Mouse (Mus musculus): ENCODE measurements around the gene Tiam2. TPM values are rescaled to one million over a fixed set of nuclear protein-coding genes. Genes with fewer than 3 reads are reported as not detected.
"Not testable (repeated sequence)": the region's sequence is repeated elsewhere in the genome, so short reads cannot be mapped to it uniquely, and the experiment has no call there.

The Tiam2 gene
- total RNA-seq, 2 experiments from 2014 or later: 2.7 to 2.8 TPM

DNA sequence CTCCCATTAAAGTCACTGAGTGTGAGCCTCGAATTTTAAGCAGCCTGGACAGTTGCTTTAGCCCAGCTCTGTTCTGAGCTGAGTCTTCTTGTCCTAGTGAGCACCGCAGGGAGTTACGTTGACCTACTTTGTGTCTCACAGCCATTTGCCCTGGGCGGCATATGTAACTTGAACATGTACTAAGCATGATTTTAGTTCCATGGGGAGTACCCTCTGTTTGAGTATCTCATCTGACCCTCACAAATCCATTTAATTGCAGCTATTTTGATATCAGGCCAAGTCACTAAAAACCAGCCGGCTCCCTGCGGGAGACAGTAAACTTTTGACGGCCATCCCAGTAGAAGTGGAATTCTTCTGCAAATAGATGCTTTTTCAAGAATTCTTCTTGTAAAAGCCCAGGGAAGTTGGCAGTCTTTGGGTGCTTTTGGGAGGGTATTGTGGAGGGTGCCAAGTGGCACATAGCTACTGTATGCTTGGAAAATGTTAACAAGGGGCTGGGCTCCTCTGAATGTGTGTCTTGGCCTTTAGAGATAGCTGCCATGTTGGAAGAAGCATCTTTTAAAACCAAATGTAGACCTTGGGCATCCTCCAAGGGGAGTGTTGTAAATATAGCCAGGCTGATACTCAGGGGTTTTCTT is 10.6 kb downstream of the Tiam2 start:
- no peak for DNase-seq
- intact Hi-C loops (cut with DNase I): no loop called here

DNA sequence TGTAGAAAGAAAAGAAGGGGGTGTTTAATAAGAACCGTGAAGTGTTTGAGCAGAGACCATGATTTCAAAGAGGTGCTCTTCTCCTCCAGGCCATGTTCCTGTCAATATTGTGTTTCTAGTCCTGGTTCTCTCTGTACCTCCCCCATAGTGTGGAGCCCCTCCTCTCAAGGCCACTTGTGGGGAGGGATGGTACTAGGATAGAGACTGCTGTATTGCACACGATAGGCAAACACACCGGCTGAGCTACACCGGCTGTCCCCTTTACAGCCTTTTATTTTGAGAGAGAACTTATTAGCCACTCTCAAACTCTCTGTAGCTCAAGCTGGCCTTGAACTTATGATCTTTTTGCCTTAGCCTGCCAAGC is 11.1 kb downstream of the Tiam2 start:
- intact Hi-C loops (cut with DNase I): no loop called here
- no peak for DNase-seq

DNA sequence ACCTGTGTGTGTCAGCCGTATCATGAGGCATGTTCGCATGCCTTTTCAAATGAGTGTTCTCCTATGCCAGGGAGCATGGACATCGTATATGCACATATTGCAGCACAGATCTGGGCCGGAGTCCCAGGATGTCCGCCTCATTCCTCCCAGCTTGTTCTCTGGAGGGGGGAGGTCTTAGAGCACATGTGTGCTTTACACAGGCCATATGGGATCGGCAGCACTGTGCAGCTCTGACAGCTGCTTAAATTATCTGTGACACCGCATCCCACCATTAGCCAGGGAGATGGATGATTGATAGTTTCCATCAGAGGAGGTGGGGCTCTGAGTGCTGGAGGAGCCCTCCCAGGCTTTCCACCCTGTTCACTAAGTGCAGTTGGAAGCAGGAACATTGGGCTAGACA is 12.4 kb downstream of the Tiam2 start:
- intact Hi-C loops (cut with DNase I): no loop called here

DNA sequence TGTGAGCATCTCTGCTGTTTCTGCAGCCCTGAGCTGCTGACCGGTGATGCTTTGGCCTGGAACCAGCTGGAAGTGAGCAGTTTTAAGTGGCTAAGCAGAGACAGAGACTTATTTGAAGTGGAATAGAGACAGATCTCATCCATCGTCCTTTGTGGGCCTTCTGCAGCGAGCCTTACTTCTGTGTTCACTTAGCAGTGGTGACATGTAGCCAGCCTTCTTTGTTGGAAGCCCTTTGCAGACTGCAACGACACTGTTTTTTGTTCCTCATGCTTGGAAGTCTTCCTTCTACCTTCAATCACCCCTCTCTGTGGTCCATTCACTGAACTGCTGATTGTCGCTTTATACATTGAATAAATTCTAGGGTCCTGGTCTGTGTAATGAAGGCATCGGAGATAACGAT is 18.5 kb downstream of the Tiam2 start:
- intact Hi-C loops (cut with DNase I): no loop called here

More for the DNA sequence above, 12.4 kb downstream of the Tiam2 start:
- no peak for DNase-seq

DNA sequence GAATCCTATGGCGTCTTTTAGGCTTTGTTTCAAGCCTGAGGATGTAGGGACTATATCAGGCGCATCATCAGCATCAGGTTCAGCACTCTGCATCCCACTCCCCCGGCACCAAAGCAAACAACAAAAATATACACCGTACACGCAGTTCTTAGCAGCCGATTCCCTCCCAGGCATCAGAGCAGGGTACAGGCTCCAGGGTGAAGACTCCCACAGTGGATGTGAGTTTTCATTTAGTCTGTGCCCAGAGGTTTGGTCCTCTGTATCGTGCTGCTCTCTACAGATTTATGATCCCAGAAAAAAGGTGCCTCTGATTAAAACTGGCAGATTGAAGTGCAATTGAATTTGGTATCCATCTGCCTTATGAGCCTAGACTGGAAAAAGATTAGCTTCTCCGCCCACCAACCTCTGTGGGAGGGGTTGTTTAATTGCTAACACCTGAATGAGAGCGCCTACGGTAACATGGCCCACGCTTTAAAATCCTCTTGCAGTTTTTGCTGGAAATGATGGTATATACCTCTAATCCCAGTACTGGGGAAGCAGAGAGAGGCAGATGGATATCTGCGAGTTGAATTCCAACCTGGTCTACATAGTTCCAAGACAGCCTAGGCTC is 19.0 kb downstream of the Tiam2 start:
- intact Hi-C loops (cut with DNase I): no loop called here
- no peak for DNase-seq

More for the DNA sequence above, 18.5 kb downstream of the Tiam2 start:
- no peak for DNase-seq

DNA sequence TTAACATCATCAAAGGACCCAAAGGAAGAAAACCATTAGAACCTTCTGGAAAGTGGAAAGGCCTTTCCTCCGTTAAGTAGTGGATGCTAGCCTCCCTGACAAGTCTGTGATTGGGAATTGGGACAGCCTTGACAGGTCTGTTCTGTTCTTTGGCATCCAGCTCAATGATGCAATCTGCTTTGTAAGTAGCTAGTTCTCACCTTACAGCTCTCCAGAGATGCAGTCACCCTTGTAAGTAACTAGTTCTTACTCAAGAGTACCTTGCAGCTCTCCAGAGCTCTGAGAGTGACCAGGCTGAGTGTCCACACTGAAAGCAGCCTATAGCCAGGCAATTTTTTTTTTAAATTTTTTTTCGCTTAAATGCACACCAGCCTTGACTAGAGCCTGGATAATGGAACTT is 21.4 kb downstream of the Tiam2 start:
- intact Hi-C loops (cut with DNase I): no loop called here
- no peak for DNase-seq

DNA sequence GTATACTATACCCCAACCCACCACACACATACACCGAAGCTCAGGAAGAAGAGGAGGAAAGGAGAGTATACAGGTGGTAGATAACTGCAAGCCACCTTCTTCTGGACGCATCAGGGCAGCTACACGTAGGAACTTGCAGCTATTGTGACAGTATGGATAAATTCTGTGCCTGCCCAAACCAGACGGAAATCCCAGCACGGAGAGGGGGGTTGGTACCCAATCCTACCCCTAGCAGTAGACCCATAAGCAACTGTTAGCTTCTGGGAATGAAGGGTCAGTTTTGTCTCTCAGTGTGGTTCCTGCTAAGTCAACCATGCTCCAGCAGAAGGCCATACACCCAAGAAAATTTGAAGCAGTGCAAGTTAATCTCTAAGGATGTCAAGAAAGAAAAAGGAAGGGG is 23.0 kb downstream of the Tiam2 start:
- intact Hi-C loops (cut with DNase I): no loop called here
- no peak for DNase-seq

DNA sequence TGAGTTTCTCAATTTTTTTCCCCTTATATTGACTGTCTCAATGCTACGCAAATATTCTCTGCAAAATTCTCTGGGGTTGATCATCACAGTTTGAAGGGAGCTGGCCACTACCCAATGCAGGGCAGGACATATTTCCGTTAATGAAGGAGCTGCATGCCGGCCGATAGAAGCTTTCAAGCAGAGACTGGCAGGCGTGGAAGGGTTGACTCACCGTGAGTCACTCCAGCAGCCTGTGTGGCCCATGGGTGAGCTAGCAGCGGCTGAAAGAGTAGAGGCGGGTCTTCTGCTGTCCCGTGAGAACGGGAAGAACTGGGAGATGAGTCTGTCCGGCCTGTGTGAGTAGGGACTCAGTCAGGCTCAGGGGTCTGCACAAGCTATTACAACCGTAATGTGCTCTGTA is 23.6 kb downstream of the Tiam2 start:
- DNase-seq: peak; percentile 21 to 35
- intact Hi-C loops (cut with DNase I): loop anchor here (5.0 kb wide), 1 partner anchor 73 kb away; no protein-coding TSS in a partner anchor

DNA sequence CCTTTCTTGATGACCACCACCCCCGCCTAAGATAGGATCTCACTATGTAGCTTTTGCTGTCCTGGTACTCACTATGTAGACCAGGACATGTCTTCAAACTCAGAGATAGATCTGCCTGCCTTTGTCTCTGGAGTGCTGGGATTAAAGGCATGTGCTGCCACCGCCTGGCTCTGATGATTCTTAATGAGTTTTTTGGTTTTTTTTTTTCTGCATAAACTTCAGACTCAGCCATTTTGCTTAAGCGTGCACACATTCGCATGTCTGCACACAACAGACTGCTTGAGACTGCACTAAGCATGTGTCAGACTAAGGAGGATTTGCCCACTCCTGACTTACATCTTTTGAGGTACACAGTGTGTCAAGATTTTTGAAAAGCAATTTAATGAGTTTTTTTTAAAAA is 24.0 kb downstream of the Tiam2 start:
- no peak for DNase-seq
- intact Hi-C loops (cut with DNase I): loop anchor here (5.0 kb wide), 1 partner anchor 73 kb away; no protein-coding TSS in a partner anchor

DNA sequence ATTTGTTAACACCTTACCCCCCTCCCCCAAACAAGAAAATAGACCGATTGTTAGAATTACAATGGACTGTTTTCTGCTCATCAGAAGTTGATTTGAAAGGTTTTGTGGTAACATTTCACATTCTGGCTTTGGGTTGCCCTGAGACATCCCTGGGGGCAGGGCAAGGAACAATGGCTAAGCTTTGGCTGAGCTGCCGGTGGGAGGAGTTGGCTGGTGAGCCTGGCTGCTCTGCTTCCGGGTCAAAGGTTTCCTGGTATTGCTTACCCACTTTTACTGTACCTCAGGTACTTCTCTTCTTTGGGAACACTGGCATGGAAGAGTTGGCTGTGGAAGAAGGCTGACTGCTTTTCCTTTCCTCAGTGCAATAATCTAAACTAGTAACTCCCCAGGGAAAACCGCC is 25.3 kb downstream of the Tiam2 start:
- peak; percentile 6 to 9 for DNase-seq
- intact Hi-C loops (cut with DNase I): loop anchor here (5.0 kb wide), 1 partner anchor 74 kb away; no protein-coding TSS in a partner anchor

DNA sequence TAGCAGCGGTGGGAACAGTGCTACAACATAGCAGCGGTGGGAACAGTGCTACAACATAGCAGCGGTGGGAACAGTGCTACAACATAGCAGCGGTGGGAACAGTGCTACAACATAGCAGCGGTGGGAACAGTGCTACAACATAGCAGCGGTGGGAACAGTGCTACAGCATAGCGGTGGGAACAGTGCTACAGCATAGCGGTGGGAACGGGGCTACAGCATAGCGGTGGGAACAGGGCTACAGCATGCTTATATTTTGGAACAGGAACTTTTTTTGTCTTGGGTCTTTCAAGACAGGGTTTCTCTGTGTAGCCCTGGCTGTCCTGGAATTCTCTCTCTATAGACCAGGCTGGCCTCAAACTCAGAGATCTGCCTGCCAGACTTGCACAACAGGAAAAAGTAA is 26.8 kb downstream of the Tiam2 start:
- intact Hi-C loops (cut with DNase I): loop anchor here (5.0 kb wide), 1 partner anchor 76 kb away; no protein-coding TSS in a partner anchor

DNA sequence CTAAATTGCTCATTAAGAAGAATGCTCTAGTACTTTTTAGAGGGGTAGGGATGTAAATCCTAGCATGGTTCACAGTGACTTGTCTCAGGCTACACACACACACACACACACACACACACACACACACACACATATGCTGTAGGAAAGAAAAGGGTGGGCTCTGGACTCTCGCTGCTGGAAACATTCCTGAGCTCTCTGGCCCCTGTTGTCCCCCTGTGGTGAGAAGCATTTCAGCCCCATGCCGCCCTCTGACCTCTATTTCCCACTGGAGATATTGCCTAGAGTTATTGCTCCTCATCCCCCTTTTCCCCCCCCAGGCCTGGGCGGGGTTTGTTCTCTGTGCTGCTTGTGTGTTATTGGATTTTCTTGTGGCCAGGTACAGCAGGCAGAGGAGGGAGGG is 28.5 kb downstream of the Tiam2 start:
- intact Hi-C loops (cut with DNase I): loop anchor here (5.0 kb wide), 2 partner anchors 68 to 78 kb away; no protein-coding TSS in a partner anchor
- no peak for DNase-seq

More for the DNA sequence above, 26.8 kb downstream of the Tiam2 start:
- DNase-seq: not testable (repeated sequence)

DNA sequence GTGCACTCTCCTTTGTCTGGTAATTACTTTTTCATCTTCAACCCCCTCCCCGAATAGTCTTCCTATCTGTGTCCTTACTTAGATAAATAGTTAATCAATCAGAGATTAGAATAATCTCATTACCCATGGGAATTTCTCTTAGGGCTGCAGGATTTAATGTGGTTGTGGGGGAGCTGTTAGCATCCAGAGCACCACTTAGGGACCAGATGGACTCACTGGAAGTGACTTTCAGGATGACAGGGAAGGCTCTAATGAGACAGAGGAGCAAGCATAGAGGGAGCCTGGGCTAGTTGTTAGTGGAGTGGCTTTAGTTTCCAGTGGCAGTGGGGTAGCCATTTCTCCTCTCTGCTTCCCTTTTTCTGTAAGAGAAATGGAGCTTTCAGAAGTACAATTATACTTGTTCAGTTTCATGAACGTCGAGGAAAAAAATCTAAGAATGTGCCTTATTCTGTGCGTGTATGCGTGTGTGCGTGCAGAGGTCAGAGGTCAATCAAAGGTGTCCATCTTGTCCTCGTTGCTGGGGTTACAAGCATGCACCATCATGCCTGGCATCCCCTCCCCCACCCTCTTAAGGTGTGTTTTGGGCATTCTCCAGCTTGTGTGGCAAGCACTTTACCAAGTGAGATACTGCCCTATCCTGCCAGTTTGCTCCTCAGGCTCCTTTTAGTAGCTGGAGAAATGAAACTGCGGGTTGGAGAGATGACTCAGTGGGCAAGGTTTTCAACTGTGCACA is 30.4 kb downstream of the Tiam2 start:
- intact Hi-C loops (cut with DNase I): loop anchor here (5.0 kb wide), 1 partner anchor 69 kb away; no protein-coding TSS in a partner anchor
- no peak for DNase-seq

DNA sequence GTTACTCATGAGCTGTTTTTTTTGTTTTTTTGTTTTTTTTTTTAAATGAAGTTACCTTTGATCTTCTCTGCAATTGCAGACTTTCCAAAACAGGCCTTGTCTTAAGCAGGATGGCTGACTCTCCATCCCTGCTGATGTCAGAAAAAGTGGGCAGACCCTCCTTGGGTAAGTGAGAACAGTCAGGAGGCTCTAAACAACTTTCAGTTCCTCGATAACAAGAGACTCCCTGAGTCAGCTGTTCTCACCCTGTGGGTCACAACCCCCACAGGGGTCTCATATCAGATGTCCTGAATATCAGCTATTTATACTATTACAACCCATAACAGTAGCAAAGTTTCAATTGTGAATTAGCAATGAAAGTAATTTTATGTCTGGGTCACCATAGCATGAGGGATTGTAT is 33.9 kb downstream of the Tiam2 start:
- DNase-seq: no peak
- intact Hi-C loops (cut with DNase I): no loop called here

DNA sequence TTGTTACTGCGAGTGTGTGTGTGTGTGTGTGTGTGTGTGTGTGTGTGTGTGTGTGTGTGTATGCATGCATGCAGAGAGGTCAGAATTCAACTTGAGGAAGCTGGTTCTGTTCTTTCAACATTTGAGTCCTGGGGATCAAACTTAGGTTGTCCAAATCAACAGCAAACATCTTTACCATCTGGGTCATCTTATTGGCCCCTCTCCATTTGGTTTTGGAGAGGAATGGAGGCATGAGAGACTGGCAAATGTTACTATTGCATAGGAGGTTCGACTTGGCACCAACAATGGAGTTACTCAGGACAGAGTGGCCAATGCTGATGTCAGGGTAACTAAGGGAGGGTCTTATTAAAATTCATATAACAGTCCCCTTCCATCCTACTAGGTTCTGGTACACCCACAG is 35.4 kb downstream of the Tiam2 start:
- intact Hi-C loops (cut with DNase I): no loop called here
- DNase-seq: no peak

DNA sequence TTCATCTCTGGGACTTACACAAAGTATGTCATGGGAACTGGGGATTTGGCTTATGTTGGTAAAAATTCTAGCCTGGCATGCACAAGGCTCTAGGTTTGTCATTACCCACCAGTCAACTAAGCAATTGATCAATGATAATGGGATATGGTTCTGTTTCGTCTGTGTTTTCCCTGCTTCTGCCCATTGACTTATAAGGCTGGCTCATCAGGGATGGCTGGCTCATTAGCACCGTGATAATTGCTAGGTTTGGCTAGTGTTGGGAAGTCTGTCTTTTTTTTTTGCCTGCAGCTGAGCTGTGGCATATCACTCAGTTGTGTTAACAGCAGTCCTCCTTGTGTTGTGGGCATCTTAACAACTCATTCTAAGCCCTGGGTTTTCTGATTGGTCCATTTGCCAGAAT is 36.8 kb downstream of the Tiam2 start:
- DNase-seq: no peak
- intact Hi-C loops (cut with DNase I): no loop called here

DNA sequence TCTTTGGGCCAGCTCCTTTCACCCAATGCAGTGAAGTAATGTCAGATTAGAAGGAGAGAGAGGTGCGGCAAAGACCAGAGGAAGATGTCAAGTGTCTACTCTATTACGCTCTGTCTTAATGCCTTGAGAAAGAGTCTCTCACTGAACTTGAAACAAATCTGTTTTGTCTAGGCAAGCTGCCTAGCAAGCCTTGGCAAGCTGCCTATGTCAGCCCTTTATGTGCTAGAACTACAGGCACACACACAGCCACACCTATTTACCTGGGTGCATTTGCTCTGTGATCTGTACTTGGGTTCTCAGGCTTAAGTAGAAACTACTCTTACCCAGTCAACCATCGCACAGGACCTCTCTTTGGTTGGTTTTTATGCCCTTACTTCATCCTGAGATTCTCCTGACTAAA is 40.4 kb downstream of the Tiam2 start:
- intact Hi-C loops (cut with DNase I): no loop called here

DNA sequence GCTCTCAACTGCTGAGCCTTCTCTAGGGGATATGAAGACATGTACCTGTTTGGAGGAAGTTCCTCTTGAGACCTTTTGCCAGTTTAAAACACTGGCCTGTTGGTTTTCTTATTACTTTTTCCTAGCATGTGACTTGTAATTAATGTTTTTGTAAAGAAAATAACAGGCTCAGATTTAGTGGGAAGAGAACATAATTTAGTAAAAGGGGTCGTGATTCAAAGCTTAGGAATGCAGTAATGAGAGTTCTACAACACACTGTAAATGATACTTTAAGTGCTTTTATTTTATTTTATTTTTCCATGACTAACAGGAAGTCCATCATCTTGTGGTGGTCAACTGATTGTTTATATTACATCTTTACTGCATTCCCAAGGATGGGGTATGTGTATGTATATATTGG is 42.0 kb downstream of the Tiam2 start:
- DNase-seq: no peak
- intact Hi-C loops (cut with DNase I): no loop called here

More for the DNA sequence above, 40.4 kb downstream of the Tiam2 start:
- peak; percentile 18 to 30 for DNase-seq

DNA sequence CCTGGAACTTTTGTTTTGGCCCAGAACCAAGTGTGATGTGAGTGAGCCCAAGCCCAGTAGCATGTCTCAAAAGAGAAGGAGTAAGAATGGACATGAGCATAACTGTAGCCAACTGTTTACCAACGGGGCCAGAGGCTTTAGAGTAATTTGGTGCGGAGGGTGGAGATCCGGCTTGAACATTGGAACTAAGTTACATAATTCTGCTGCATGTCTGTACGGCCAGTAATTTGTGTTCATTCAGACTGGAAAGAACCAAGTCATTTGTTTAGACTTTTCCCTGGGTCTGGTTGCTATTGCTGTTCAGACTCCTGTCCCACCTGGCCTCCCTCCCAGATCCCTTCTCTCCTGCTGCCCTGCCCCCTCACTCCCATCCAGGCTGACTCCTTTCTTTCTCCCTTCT is 43.3 kb downstream of the Tiam2 start:
- intact Hi-C loops (cut with DNase I): no loop called here
- DNase-seq: peak; percentile 7 to 11

DNA sequence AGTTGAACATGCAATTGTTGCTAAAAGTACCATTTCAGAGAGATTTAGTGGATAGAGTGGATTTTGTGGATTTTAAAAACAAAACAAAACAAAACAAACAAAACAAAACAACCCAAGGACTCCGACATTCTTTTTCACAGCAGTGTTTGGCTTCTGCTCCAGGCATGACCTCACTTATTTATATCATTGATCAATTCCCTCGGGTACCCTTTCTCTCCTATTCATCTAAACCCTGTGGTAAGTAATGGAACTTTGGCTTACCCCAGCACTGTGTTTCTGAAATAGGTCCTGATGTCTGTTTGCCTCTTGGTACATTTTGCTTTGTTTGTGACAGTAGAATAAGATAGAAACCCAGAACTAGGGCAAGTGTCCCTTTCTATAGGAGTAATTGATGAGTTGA is 52.2 kb downstream of the Tiam2 start:
- no peak for DNase-seq
- intact Hi-C loops (cut with DNase I): no loop called here

DNA sequence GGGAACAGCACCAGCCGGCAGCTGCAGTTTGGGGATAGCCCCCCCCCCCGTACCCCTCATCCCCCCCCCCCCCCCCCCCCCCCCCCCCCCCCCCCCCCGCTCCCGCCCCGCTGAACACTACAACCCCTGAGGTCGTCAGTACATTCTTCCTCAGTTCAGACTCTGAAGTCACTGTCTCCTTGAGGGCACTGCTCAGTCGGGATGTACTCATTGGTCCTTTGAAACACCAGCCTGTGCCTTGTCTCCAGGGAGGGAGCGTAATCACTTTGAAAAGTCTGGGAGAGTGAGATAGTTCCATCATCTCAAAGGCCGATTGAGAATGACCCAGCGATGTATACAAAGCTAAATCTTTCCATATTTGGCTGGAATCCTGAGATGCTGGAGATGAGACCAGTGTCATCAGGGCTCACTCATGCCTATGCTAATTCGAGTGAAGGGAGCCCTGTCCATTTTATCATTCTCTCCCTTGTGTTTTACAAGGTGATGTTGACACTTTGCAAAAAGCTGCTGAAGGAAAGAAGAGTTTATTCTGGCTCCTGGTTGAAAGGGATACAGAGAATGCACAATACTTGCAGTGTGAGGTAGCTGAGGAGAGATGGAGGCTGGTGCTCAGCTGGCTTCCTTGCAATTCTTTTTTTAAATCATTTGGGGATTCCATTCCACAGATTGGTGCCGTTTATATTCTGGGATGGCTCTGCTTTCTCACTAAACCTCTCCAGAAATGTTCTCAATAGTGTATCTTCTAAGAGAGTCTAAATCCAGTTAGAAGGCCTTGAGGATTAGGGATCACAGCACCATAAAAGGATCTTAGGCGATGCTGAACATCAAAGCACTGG is 53.6 kb downstream of the Tiam2 start:
- intact Hi-C loops (cut with DNase I): no loop called here
- no peak for DNase-seq

All from heart, postnatal 14 days (tissue).